Comparison of ENCODE assay signal across 10 mouse cellular contexts in the genomic region with DNA sequence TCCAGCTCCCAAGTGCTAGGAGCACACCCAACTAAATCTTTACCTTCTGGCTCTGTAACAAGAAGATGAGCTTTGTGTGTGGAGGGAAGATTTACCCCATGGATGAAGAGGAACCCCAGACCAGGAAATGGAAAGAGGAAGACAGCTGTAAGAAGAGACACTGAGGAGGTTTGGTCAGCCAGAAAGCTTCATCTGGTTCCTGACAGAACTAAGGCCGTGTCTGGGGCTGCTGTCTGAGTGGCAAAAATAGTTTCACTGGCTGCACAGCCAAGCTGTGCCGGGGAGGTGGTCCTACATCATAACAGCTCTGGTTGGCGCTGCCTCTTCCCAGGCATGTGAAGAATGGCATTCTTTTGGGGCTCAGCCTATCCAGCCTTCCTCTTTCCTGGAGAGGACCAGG. TPM values are rescaled to one million over a fixed set of nuclear protein-coding genes. Genes with fewer than 3 reads are reported as not detected.
DNase-seq lines count a peak whose midpoint lies in the region; ATAC-seq and TF ChIP-seq lines count a peak whose summit lies in the region.
"Had no signal": no experiment of that assay in that cellular context is flagged by ENCODE, and none has a peak within 500 bp of the region (broad histone marks: within the 10 kb centered on the region; RNA-seq: fewer than 3 reads in every experiment).

No protein-coding gene starts in this region.

- TF ChIP-seq CTCF in stomach, postnatal 0 days (IDR thresholded peaks at IDR 0.05; ENCODE audit: low read depth), result no peak

- DNase-seq in heart, adult 11 months, result peak; percentile 90
- no peak for DNase-seq in heart, postnatal 36 days
- DNase-seq in lung, postnatal 25 days (ENCODE audit: low spot score), result no peak
- no peak for DNase-seq in stomach, postnatal 0 days (ENCODE audit: low spot score)
- DNase-seq in right cerebral cortex, postnatal 4 days, result no peak

- no peaks in the 10 kb centered on the region for H3K36me3 ChIP-seq in lung, embryonic 15.5 days
- no peaks in the 10 kb centered on the region for H3K36me3 ChIP-seq in intestine, embryonic 15.5 days
- H3K36me3 ChIP-seq in stomach, postnatal 0 days (ENCODE audit: control insufficient read depth, insufficient read depth, low read length), result no peaks in the 10 kb centered on the region
- H3K36me3 ChIP-seq: limb, embryonic 13.5 days had no signal

- H3K4me1 ChIP-seq in lung, embryonic 15.5 days, result peaks cover 23% of the 10 kb centered on the region
- peaks cover 16% of the 10 kb centered on the region for H3K4me1 ChIP-seq in intestine, embryonic 15.5 days (replicated peaks)
- 0 out of 2 replicates have a peak, but pooled peaks cover 3% of the 10 kb centered on the region for H3K4me1 ChIP-seq in stomach, postnatal 0 days (replicated peaks; ENCODE audit: control insufficient read depth, insufficient read depth)

- intact Hi-C loops in heart, postnatal 36 days (cut with DNase I), result no loop called here

- no peak overlapping the region for H3K9ac ChIP-seq in lung, embryonic 15.5 days
- no peak overlapping the region for H3K9ac ChIP-seq in intestine, embryonic 15.5 days
- 0 out of 2 replicates have a peak overlapping the region, but pooled peaks have one; percentile 9 for H3K9ac ChIP-seq in stomach, postnatal 0 days (ENCODE audit: low read length)
- H3K9ac ChIP-seq: limb, embryonic 13.5 days had no signal

- H3K9me3 ChIP-seq in lung, embryonic 15.5 days, result no peaks in the 10 kb centered on the region
- H3K9me3 ChIP-seq in intestine, embryonic 15.5 days, result no peaks in the 10 kb centered on the region
- no peaks in the 10 kb centered on the region for H3K9me3 ChIP-seq in stomach, postnatal 0 days (ENCODE audit: control insufficient read depth, low read length)
- H3K9me3 ChIP-seq: limb, embryonic 13.5 days had no signal

- peak overlapping the region; percentile 12; the same call in 1 of the 2 replicates for H3K27ac ChIP-seq in lung, embryonic 15.5 days
- peak overlapping the region; percentile 51 for H3K27ac ChIP-seq in intestine, embryonic 15.5 days
- peak overlapping the region; percentile 65 for H3K27ac ChIP-seq in stomach, postnatal 0 days (replicated peaks)
- H3K27ac ChIP-seq: limb, embryonic 13.5 days had no signal

- TF ChIP-seq EP300 in stomach, postnatal 0 days (optimal IDR thresholded peaks at IDR 0.05), result no peak

- H3K27me3 ChIP-seq in lung, embryonic 15.5 days, result no peaks in the 10 kb centered on the region
- H3K27me3 ChIP-seq in intestine, embryonic 15.5 days (replicated peaks), result no peaks in the 10 kb centered on the region
- H3K27me3 ChIP-seq in stomach, postnatal 0 days (ENCODE audit: control insufficient read depth, insufficient read depth, low read length), result no peaks in the 10 kb centered on the region
- H3K27me3 ChIP-seq: limb, embryonic 13.5 days had no signal

- WGBS in lung, embryonic 15.5 days, result 28% methylated on average over 3 of the region's 3 CpGs
- WGBS in intestine, embryonic 15.5 days, result 37% methylated on average over 3 of the region's 3 CpGs
- 23% methylated on average over 3 of the region's 3 CpGs for WGBS in stomach, postnatal 0 days

- no peak for ATAC-seq in lung, embryonic 15.5 days (ENCODE audit: borderline replicate concordance, extremely low read depth, low FRiP score, low TSS enrichment)
- no peak; the same call in 1 of the 2 replicates for ATAC-seq in intestine, embryonic 15.5 days
- ATAC-seq in stomach, postnatal 0 days (ENCODE audit: low FRiP score, low TSS enrichment), result no peak
- ATAC-seq in megakaryocyte-erythroid progenitor cell, adult 5-6 weeks (replicated peaks; ENCODE audit: low FRiP score, low TSS enrichment, poor library complexity, severe bottlenecking), result no peak
- ATAC-seq: hindbrain, embryonic 16.5 days had no signal

- H3K4me3 ChIP-seq in lung, embryonic 15.5 days, result no peak overlapping the region
- H3K4me3 ChIP-seq in intestine, embryonic 15.5 days (replicated peaks), result no peak overlapping the region
- H3K4me3 ChIP-seq in stomach, postnatal 0 days (ENCODE audit: low read depth, low read length), result no peak overlapping the region
- H3K4me3 ChIP-seq: limb, embryonic 13.5 days had no signal

- H3K4me2 ChIP-seq in lung, embryonic 15.5 days, result no peak overlapping the region
- no peak overlapping the region for H3K4me2 ChIP-seq in intestine, embryonic 15.5 days (replicated peaks)
- H3K4me2 ChIP-seq in stomach, postnatal 0 days (replicated peaks; ENCODE audit: low read depth), result no peak overlapping the region
- H3K4me2 ChIP-seq: limb, embryonic 13.5 days had no signal

RNA-seq across cellular contexts. Expression of gene Sparc, which starts 10.0 kb away (rescaled TPM):
- 100 to 1,000 TPM; 645 to 801 TPM for total RNA-seq in heart, postnatal 36 days (2021)
- 1,944 and 2,059 TPM in 2 replicates for polyA plus RNA-seq in lung, embryonic 15.5 days (2015; fragmentation: Nextera tagmentation; extraction: Ambion mirVana)
- polyA plus RNA-seq in intestine, embryonic 15.5 days (2015; fragmentation: Nextera tagmentation; extraction: Ambion mirVana), result 1,532 and 1,545 TPM in 2 replicates
- 1,616 and 1,849 TPM in 2 replicates for polyA plus RNA-seq in stomach, postnatal 0 days (2015; fragmentation: Nextera tagmentation; extraction: Ambion mirVana)
- total RNA-seq in megakaryocyte-erythroid progenitor cell, adult 5-6 weeks (2014; fragmentation: Nextera tagmentation), result not detected in 2 replicates
- total RNA-seq in megakaryocyte-erythroid progenitor cell, adult 5-6 weeks (2017), result not detected in 2 replicates

RNA-seq across cellular contexts. Expression of gene Atox1, which starts 28.1 kb away (rescaled TPM):
- total RNA-seq in heart, postnatal 36 days (2021), result 100 to 1,000 TPM; 117 to 124 TPM
- polyA plus RNA-seq in lung, embryonic 15.5 days (2015; fragmentation: Nextera tagmentation; extraction: Ambion mirVana), result 531 and 546 TPM in 2 replicates
- 370 and 402 TPM in 2 replicates for polyA plus RNA-seq in intestine, embryonic 15.5 days (2015; fragmentation: Nextera tagmentation; extraction: Ambion mirVana)
- 508 and 530 TPM in 2 replicates for polyA plus RNA-seq in stomach, postnatal 0 days (2015; fragmentation: Nextera tagmentation; extraction: Ambion mirVana)
- total RNA-seq in megakaryocyte-erythroid progenitor cell, adult 5-6 weeks (2014; fragmentation: Nextera tagmentation), result 212 and 229 TPM in 2 replicates
- total RNA-seq in megakaryocyte-erythroid progenitor cell, adult 5-6 weeks (2017), result 42.7 and 68.1 TPM in 2 replicates

RNA-seq across cellular contexts. Expression of gene G3bp1, which starts 36.5 kb away (rescaled TPM):
- total RNA-seq in heart, postnatal 36 days (2021), result 10 to 100 TPM; 38.8 to 39.0 TPM
- polyA plus RNA-seq in lung, embryonic 15.5 days (2015; fragmentation: Nextera tagmentation; extraction: Ambion mirVana), result 180 and 181 TPM in 2 replicates
- 163 and 179 TPM in 2 replicates for polyA plus RNA-seq in intestine, embryonic 15.5 days (2015; fragmentation: Nextera tagmentation; extraction: Ambion mirVana)
- 59.5 and 59.8 TPM in 2 replicates for polyA plus RNA-seq in stomach, postnatal 0 days (2015; fragmentation: Nextera tagmentation; extraction: Ambion mirVana)
- total RNA-seq in megakaryocyte-erythroid progenitor cell, adult 5-6 weeks (2014; fragmentation: Nextera tagmentation), result 102 and 106 TPM in 2 replicates
- 128 and 135 TPM in 2 replicates for total RNA-seq in megakaryocyte-erythroid progenitor cell, adult 5-6 weeks (2017)

Comparison
In these comparisons a context has a peak if more than half of its experiments do, and no peak if none do; other contexts are left out.
1. H3K27ac ChIP-seq: peak in every context shown above with its lines; median percentile 65 in stomach, postnatal 0 days; 51 in intestine, embryonic 15.5 days; 12 in lung, embryonic 15.5 days.